Mouse (Mus musculus) layer of hippocampus, postnatal 14 days (tissue): ENCODE data around the gene Tnp1. TPM values are rescaled to one million over a fixed set of nuclear protein-coding genes. Genes with fewer than 3 reads are reported as not detected.

Experiments used
- DNase-seq, 2 experiments: peaks; one replicate each; pipeline ENCODE4 v3.0.0; 2021 to 2022; ENCODE audit warnings: low spot score in 2 of 2, mixed read lengths in 1 of 2
- long read RNA-seq, 2 experiments: library from polyadenylated mRNA; stranded (forward); transcript quantifications; one replicate each; pipeline ENCODE4 v2.0.0; 2021
- total RNA-seq, 2 experiments: library from RNA; stranded (reverse); gene quantifications; 2 replicates each; pipeline ENCODE4 v1.2.3; 2021

Tnp1 gene
- total RNA-seq: not detected
- long read RNA-seq, experiment 1: 0 reads
- long read RNA-seq, experiment 2: 0 reads

GRCm38 (mm10) chr1:73015731-73016130 lies at the start of gene Tnp1:
Tnp1 (minus strand) TSS chr1:73015909.
- DNase-seq: no peak

GRCm38 (mm10) chr1:73064336-73064735 lies 48.6 kb upstream of the Tnp1 start:
- DNase-seq: peak in 1 of 2 experiments; percentile 20

GRCm38 (mm10) chr1:73061491-73062233 lies 46.0 kb upstream of the Tnp1 start:
- no peak for DNase-seq

GRCm38 (mm10) chr1:73060271-73060670 lies 44.6 kb upstream of the Tnp1 start:
- DNase-seq: no peak

GRCm38 (mm10) chr1:73056266-73057001 lies 40.7 kb upstream of the Tnp1 start:
- no peak for DNase-seq

GRCm38 (mm10) chr1:73055820-73056219 lies 40.1 kb upstream of the Tnp1 start:
- DNase-seq: no peak

GRCm38 (mm10) chr1:73055206-73055605 lies 39.5 kb upstream of the Tnp1 start:
- no peak for DNase-seq

- no peak for DNase-seq
These were observed 38.0 kb upstream of the Tnp1 start for GRCm38 (mm10) chr1:73053545-73054326.

- no peak for DNase-seq
These were observed 31.4 kb upstream of the Tnp1 start for GRCm38 (mm10) chr1:73046896-73047672.

GRCm38 (mm10) chr1:73045948-73046685 lies 30.4 kb upstream of the Tnp1 start:
- no peak for DNase-seq

- no peak for DNase-seq
These were observed 28.0 kb upstream of the Tnp1 start for GRCm38 (mm10) chr1:73043671-73044070.

- no peak for DNase-seq
These were observed 25.1 kb upstream of the Tnp1 start for GRCm38 (mm10) chr1:73040691-73041425.

- DNase-seq: no peak
These were observed 22.8 kb upstream of the Tnp1 start for GRCm38 (mm10) chr1:73038532-73038931.

GRCm38 (mm10) chr1:73036536-73036935 lies 20.8 kb upstream of the Tnp1 start:
- DNase-seq: no peak

- DNase-seq: no peak
These were observed 20.0 kb upstream of the Tnp1 start for GRCm38 (mm10) chr1:73035726-73036125.

GRCm38 (mm10) chr1:73032491-73032890 lies 16.8 kb upstream of the Tnp1 start:
- DNase-seq: no peak

- DNase-seq: no peak
These were observed 13.0 kb upstream of the Tnp1 start for GRCm38 (mm10) chr1:73028741-73029140.

GRCm38 (mm10) chr1:73027381-73027780 lies 11.7 kb upstream of the Tnp1 start:
- no peak for DNase-seq

GRCm38 (mm10) chr1:73026786-73027299 lies 11.1 kb upstream of the Tnp1 start:
- DNase-seq: no peak
